Mouse (Mus musculus): ENCODE measurements around the gene Gse1.

The Gse1 gene

GRCm38 (mm10) chr8:120543416-120544055 is 315.3 kb downstream of the Gse1 start:
- TF ChIP-seq GATA4 (IDR thresholded peaks at IDR 0.05; ENCODE audit: insufficient replicate concordance, low read length): no peak

GRCm38 (mm10) chr8:120544155-120544554 is 315.9 kb downstream of the Gse1 start:
- TF ChIP-seq GATA4 (IDR thresholded peaks at IDR 0.05; ENCODE audit: insufficient replicate concordance, low read length): no peak

DNA sequence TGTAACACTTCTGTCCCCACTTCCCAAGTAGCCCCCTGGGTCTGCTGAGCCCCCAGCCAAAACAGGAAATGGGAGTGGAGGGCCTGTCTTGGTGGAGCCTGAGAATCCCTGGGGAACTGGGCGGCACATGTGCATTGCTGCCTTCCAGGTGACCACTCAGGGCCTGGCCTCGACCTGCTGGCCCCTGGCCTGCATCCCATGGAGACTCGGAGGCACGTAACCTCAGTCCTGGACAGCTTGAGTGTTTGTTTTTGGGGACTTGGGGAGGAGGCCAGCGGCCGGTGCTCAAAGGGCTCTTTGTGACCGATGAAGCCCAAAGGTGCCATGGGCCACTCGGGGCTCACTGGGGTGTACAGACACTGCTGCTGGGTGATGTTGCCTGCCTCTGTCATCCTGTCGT is 319.3 kb downstream of the Gse1 start:
- TF ChIP-seq GATA4 (IDR thresholded peaks at IDR 0.05; ENCODE audit: insufficient replicate concordance, low read length): no peak

DNA sequence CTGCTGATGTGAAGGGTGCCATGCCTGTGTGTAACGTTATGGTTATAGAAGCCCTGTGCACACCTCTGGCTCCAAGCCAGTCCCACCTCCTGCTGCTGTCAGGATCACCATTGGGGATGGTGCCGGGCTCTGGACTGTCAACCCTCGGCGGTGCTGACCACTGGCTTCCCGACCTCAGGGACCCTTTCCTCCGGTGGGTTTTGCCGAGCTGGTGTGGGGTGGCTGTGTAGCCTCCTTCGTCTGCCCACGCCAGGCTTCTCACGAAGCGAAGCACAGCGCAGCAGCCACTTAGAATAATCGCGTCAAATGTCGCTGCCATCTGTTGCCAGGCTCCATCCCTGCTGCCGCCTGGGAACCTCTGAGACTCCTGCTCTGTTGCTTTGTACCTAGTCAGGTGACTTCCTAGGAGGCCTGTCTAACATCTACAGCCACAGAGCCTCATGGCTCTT is 320.1 kb downstream of the Gse1 start:
- no peak for TF ChIP-seq GATA4 (IDR thresholded peaks at IDR 0.05; ENCODE audit: insufficient replicate concordance, low read length)

- no peak for TF ChIP-seq GATA4 (IDR thresholded peaks at IDR 0.05; ENCODE audit: insufficient replicate concordance, low read length)
These were observed 321.2 kb downstream of the Gse1 start for GRCm38 (mm10) chr8:120549321-120549921.

DNA sequence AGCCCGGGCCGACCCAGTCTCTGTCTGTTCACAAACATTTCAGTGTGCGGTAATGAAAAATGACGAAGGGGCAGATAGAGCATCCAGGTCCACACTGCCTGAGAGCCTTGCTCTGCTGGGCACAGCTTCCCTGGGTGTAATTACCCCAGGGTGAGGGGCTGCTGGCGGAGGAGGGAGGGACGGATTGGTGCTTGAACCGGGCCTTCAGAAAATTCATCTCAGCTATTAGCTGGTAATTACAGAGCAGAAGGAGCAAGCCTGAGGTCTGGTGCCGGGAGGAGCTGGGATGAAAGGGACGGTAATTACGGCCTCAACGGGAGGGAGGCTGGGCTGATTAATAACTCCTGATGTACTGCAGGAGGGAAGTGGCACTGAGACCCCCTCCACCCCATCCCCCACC is 321.7 kb downstream of the Gse1 start:
- TF ChIP-seq GATA4 (IDR thresholded peaks at IDR 0.05; ENCODE audit: insufficient replicate concordance, low read length): no peak

GRCm38 (mm10) chr8:120550430-120550829 is 322.2 kb downstream of the Gse1 start:
- no peak for TF ChIP-seq GATA4 (IDR thresholded peaks at IDR 0.05; ENCODE audit: insufficient replicate concordance, low read length)

- no peak for TF ChIP-seq GATA4 (IDR thresholded peaks at IDR 0.05; ENCODE audit: insufficient replicate concordance, low read length)
These were observed 322.9 kb downstream of the Gse1 start for GRCm38 (mm10) chr8:120550937-120551676.

- no peak for TF ChIP-seq GATA4 (IDR thresholded peaks at IDR 0.05; ENCODE audit: insufficient replicate concordance, low read length)
These were observed 323.4 kb downstream of the Gse1 start for GRCm38 (mm10) chr8:120551677-120551980.

DNA sequence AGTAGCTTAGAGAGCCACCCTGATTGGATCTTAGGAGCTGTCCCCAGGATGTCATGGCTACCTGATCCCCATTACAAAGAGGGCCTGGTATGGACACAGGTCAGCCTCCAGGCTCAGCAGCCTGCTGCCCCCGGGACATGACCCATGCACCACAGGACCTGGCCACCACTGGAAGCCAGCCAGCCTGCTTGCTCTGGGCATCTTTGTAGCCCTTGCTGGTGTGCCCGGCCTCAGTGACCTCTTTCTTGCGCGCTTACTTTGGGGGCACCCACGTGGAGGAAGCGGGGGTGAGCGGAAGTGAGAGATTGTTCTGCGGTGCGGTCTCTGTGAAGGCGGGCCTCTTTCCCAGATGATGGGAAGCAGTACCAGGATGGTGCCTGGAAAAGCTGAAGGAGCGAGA is 324.3 kb downstream of the Gse1 start:
- no peak for TF ChIP-seq GATA4 (IDR thresholded peaks at IDR 0.05; ENCODE audit: insufficient replicate concordance, low read length)

DNA sequence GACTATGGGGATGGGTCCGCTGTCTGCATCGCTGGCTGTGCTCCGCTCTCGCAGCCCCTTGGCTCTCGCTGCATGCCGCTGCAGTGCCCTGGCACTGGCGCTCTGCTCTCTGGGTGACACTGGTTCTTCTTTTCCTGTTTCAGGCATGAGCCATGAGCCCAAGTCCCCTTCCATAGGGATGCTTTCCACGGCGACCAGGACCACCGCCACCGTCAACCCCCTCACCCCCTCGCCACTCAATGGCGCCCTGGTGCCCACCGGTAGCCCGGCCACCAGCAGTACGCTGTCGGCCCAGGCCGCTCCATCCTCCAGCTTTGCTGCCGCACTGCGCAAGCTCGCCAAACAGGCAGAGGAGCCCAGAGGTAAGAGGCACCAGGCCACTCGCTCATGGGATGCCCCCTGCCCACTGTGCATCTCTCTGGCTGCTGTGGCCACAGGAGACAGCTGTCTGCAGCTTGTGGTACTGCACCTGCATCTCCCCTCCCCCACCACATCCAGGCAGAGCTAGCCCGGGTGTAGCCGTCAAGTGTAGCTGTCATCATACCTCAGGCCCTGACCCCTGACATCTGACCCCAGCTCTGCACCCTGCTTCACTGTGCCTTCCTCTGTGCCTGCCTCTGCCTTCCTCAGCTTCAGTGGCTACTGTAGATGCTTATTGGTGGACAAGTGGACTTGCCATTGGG is 325.3 kb downstream of the Gse1 start:
- no peak for TF ChIP-seq GATA4 (IDR thresholded peaks at IDR 0.05; ENCODE audit: insufficient replicate concordance, low read length)

DNA sequence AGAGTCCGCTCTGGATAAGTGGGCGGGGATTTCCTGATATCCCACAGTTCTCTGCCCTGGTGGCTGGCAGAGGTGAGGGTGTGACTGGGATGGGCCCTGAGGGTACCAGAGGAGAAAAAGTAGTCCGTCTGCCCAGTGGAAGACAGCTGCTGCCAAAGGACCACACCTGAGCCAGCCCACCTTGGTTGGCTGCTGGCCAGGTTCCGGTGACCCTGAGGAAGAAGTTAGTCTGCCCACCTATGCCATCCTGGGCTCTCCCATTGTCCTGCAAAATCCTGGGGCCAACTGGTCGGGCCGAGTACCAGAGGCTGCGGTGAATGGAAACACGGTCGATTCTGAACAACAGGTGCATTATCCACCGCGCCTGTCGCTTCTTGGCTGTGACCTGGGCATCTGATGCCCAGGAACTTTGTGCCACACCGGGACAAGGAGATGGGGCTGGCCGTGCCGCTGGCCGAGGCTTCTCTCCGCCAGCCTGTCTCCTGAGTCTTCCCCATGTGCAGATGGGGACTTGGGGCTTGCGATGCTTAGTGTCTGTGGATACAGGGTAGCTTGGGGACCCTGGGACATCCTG is 326.3 kb downstream of the Gse1 start:
- no peak for TF ChIP-seq GATA4 (IDR thresholded peaks at IDR 0.05; ENCODE audit: insufficient replicate concordance, low read length)

DNA sequence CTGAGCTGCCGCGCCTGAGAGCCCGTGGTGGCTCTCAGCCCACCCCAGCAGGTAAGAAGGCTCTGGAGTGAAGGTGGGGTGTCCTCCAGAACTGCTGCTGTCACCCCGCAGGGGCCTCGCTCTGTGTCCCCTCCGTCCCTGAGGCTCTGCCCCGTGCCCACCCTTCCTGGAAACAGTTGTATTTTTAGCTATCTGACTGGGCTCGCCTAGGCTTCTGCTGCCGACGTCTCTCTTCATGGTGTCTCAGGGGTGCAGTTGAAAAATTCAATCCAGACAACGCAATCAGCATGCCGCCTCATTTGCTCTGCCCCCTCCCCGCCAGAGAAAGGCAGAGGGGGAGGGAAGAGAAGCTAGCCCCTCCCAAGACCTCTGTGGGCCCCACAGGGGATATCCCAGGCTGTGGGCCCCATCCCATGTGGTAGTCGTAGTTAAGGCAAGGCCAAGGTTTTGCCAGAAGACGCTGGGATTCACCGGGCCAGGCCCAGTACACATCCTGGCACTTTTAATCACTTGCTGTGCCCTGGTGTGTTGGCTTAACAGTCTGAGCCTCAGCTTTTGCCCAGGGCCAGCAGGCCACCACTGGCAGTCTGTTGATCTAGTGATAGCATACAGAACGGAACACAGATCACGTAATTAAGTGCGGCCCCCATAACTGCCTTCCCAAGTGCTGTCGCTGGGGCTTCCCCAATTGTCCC is 328.1 kb downstream of the Gse1 start:
- TF ChIP-seq GATA4 (IDR thresholded peaks at IDR 0.05; ENCODE audit: insufficient replicate concordance, low read length): no peak

DNA sequence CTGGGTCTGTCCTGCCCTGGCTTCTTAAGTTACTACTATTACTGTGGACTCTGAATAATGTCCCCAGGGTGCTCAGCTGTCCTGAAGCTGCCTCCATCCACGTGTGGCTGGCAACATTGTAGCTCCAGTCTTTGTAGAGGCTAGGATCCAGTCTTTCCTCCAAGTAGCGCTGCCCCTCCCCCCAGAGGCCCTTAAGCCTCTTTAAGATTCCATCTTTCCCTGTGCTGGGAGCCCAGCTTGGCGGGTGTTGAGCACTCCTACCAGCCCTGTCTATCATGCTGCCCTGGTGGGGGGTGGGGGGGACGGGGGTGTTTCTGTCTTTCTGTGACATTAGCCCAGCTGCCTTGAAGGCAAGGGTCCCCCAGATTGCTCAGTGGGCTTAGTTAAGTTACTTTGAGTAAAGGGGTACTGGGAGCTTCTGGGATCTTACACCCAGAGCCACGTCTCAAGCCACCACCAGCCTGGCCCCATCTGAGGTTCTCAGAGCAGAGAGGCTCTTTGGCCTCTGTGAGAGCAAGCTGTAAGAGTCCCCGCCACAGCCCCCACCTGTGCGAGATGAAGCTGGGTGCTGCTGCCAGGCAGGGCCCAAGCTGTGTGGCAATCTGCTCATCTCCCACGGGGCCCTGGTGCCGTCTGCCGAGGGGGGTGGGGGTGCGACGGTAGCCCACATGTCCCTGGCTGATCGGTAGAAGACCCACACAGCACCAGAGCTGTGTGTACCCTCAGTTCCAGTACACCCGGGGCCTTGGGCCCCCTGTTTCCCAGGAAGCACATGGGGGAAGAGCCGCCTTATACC is 329.1 kb downstream of the Gse1 start:
- TF ChIP-seq GATA4 (IDR thresholded peaks at IDR 0.05; ENCODE audit: insufficient replicate concordance, low read length): no peak
